Mouse (Mus musculus) small intestine, adult 2 months (tissue): ENCODE results near the gene Patj.
"Not testable (repeated sequence)": the region's sequence is repeated elsewhere in the genome, so short reads cannot be mapped to it uniquely, and the experiment has no call there.

Experiments used
- CTCF ChIP-seq: fragments of 200-500 bp; IDR thresholded peaks from 2 replicates; pipeline ENCODE4 v1.5.1; 2012; ENCODE audit warnings: low read depth, mild to moderate bottlenecking, control low read depth, inconsistent platforms, low read length, moderate library complexity, mixed read lengths; ENCODE audit not compliant: insufficient replicate concordance, insufficient read length; ENCODE audit errors: extremely low read depth
- POLR2A ChIP-seq: fragments of 200-500 bp; IDR thresholded peaks from 2 replicates; pipeline ENCODE4 v1.6.1; 2012; ENCODE audit warnings: low read depth, mild to moderate bottlenecking, control low read depth, inconsistent platforms, low read length, moderate library complexity

- TF ChIP-seq CTCF, POLR2A: not testable (repeated sequence)
Measured at GRCm38 (mm10) chr4:98415150-98415549, 19.6 kb downstream of the Patj start.
